Mouse (Mus musculus) forebrain, embryonic 10.5 days (tissue): ENCODE data around the gene Dlx2. TPM values are rescaled to one million over a fixed set of nuclear protein-coding genes. Genes with fewer than 3 reads are reported as not detected.

Experiments
- DNase-seq: peaks from one replicate; pipeline ENCODE4 v3.0.0-alpha.2; 2017; ENCODE audit warnings: low spot score; ENCODE audit errors: extremely low spot score
- H3K27ac ChIP-seq: fragments of 300-500 bp; sonication (generic); 2 replicates; pipeline ENCODE4 v1.5.1; 2016; ENCODE audit warnings: mild to moderate bottlenecking
- H3K27me3 ChIP-seq: fragments of 300-500 bp; sonication (generic); 2 replicates; pipeline ENCODE4 v1.6.1; 2016; ENCODE audit warnings: mild to moderate bottlenecking; ENCODE audit not compliant: poor library complexity, severe bottlenecking
- H3K36me3 ChIP-seq: fragments of 300-500 bp; sonication (generic); replicated peaks from 2 replicates; pipeline ENCODE4 v1.6.1; 2016; ENCODE audit warnings: mild to moderate bottlenecking, moderate library complexity
- H3K4me1 ChIP-seq: fragments of 300-500 bp; sonication (generic); 2 replicates; pipeline ENCODE4 v1.6.1; 2016
- H3K4me3 ChIP-seq: fragments of 300-500 bp; sonication (generic); 2 replicates; pipeline ENCODE4 v1.5.1; 2016; ENCODE audit warnings: mild to moderate bottlenecking, moderate library complexity
- H3K9me3 ChIP-seq: fragments of 300-500 bp; sonication (generic); 2 replicates; pipeline ENCODE4 v1.6.1; 2016; ENCODE audit warnings: mild to moderate bottlenecking, moderate library complexity
- WGBS: fragments of 180-500 bp; shearing (Covaris S2); methylation state at CpG from one replicate; pipeline ENCODE4 v1.1.7; 2016; 5-methylcytosine and 5-hydroxymethylcytosine counted together
- polyA plus RNA-seq: library from polyadenylated mRNA; unstranded; fragments of >200 nt; fragmentation: Nextera tagmentation; extraction: Ambion mirVana; gene quantifications from 2 replicates; pipeline ENCODE4 v1.2.1, GENCODE M21; 2016

Dlx2 gene
- polyA plus RNA-seq, 1 experiment from 2014 or later, result 15.5 TPM

- no peaks in the 10 kb centered on the region for H3K36me3 ChIP-seq
- peaks cover 61% of the 10 kb centered on the region for H3K4me1 ChIP-seq
- 8% methylated on average over 5 of the region's 5 CpGs for WGBS
- H3K9me3 ChIP-seq, result no peaks in the 10 kb centered on the region
- H3K4me3 ChIP-seq, result peak overlapping the region; percentile 60; the same call in 1 of the 2 replicates
- DNase-seq, result no peak
- peaks cover 100% of the 10 kb centered on the region for H3K27me3 ChIP-seq
- peak overlapping the region; percentile 58; the same call in 1 of the 2 replicates for H3K27ac ChIP-seq
These were observed 13.5 kb downstream of the Dlx2 start for GRCm38 (mm10) chr2:71533094-71533493.

- WGBS, result 1% methylated on average over 43 of the region's 43 CpGs
These were observed 14.3 kb downstream of the Dlx2 start for GRCm38 (mm10) chr2:71531990-71532970.

DNA sequence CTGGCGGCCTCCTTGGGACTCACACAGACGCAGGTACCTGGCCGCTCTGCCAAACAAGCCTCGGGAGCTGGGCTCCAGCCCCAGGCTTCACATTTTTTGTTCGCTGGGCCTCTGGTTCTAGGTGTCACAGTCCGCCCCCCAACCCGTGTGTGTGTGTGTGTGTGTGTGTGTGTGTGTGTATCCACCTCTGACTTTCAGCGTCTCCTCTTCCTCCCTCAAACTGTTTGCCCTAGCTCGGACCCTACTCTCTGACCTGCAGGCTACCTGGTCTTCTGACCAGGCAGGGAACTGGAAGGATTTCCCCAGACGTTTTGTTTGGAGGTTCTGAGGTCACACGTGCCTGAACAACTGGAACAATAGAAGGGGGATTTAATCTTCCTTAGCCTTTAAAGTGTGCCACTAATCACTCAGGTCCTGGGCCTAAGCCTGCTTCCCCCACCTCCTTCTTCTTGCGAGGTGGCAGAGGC lies 15.4 kb downstream of the Dlx2 start:
- Histone ChIP-seq H3K4me1 (peaks cover 69% of the 10 kb centered on the region), H3K4me3 (peak overlapping the region; percentile 60), H3K27me3 (peaks cover 100% of the 10 kb centered on the region), H3K27ac (peak overlapping the region; percentile 83; the same call in 1 of the 2 replicates), H3K36me3 (no peaks in the 10 kb centered on the region), H3K9me3 (no peaks in the 10 kb centered on the region)
- DNase-seq, result no peak
- WGBS, result 2% methylated on average over 12 of the region's 12 CpGs

More at GRCm38 (mm10) chr2:71531990-71532970, 14.3 kb downstream of the Dlx2 start:
- Histone ChIP-seq H3K27me3 (peaks cover 100% of the 10 kb centered on the region), H3K27ac (peak overlapping the region; percentile 58; the same call in 1 of the 2 replicates), H3K36me3 (no peaks in the 10 kb centered on the region), H3K9me3 (no peaks in the 10 kb centered on the region), H3K4me3 (peak overlapping the region; percentile 60), H3K4me1 (peaks cover 65% of the 10 kb centered on the region)
- DNase-seq, result no peak

DNA sequence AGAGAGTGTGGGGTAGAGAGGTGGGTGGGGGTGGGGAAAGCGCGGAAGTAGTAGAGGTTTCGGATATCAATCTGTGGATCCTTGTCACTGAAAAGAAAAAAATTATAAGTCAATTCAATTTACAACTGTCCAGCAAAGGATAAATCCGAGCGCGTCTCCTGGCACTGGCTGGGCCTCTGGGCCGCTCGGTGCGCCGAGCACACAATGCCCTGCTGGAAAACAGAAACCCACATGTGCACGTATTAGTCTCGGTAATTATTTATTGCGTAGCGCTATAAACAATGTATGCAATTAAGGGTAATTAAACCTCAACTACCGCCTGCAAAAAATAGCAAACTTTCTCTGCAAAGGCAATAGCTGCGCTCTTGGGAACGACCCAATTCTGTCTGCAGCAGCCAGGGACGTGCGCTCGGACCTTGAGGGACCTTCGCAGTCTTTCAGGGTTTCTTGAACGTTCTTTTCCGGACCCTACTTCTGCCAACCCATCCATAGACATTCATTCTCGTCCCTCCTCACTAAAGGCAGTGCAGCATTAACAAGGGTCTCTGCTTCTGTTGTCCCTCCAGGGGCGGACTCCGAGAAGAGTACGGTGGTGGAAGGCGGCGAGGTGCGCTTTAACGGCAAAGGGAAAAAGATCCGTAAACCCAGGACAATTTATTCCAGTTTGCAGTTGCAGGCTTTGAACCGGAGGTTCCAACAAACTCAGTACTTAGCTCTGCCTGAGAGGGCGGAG lies 16.0 kb downstream of the Dlx2 start:
- Histone ChIP-seq H3K36me3 (no peaks in the 10 kb centered on the region), H3K4me3 (peak overlapping the region; percentile 60), H3K27ac (peak overlapping the region; percentile 83), H3K9me3 (no peaks in the 10 kb centered on the region), H3K27me3 (peaks cover 100% of the 10 kb centered on the region), H3K4me1 (peaks cover 75% of the 10 kb centered on the region)
- WGBS, result under 1% methylated on average over 34 of the region's 34 CpGs
- no peak for DNase-seq

- DNase-seq, result peak; percentile 88
- Histone ChIP-seq H3K27ac (peak overlapping the region; percentile 83), H3K27me3 (peaks cover 100% of the 10 kb centered on the region), H3K4me3 (peak overlapping the region; percentile 60), H3K9me3 (no peaks in the 10 kb centered on the region), H3K36me3 (no peaks in the 10 kb centered on the region), H3K4me1 (peaks cover 79% of the 10 kb centered on the region)
- under 1% methylated on average over 60 of the region's 60 CpGs for WGBS
These were observed 16.8 kb downstream of the Dlx2 start for GRCm38 (mm10) chr2:71529511-71530351.

- DNase-seq, result no peak
- no peaks in the 10 kb centered on the region for H3K36me3 ChIP-seq
- under 1% methylated on average over 57 of the region's 57 CpGs for WGBS
- peak overlapping the region; percentile 83 for H3K27ac ChIP-seq
- H3K27me3 ChIP-seq, result peaks cover 100% of the 10 kb centered on the region
- H3K9me3 ChIP-seq, result no peaks in the 10 kb centered on the region
- H3K4me1 ChIP-seq, result peaks cover 76% of the 10 kb centered on the region
- peak overlapping the region; percentile 60 for H3K4me3 ChIP-seq
These were observed 17.6 kb downstream of the Dlx2 start for GRCm38 (mm10) chr2:71528714-71529510.

- WGBS, result under 1% methylated on average over 26 of the region's 26 CpGs
- Histone ChIP-seq H3K36me3 (no peaks in the 10 kb centered on the region), H3K4me3 (peak within 1 kb of the TSS; percentile 60), H3K4me1 (peaks cover 83% of the 10 kb centered on the region), H3K27me3 (peaks cover 100% of the 10 kb centered on the region), H3K27ac (peak within 1 kb of the TSS; percentile 83), H3K9me3 (no peaks in the 10 kb centered on the region)
- no peak for DNase-seq
These were observed 18.4 kb downstream of the Dlx2 start, which contains the start of gene Dlx1 for GRCm38 (mm10) chr2:71528014-71528713. Dlx1 (plus strand) TSS chr2:71528113.

DNA sequence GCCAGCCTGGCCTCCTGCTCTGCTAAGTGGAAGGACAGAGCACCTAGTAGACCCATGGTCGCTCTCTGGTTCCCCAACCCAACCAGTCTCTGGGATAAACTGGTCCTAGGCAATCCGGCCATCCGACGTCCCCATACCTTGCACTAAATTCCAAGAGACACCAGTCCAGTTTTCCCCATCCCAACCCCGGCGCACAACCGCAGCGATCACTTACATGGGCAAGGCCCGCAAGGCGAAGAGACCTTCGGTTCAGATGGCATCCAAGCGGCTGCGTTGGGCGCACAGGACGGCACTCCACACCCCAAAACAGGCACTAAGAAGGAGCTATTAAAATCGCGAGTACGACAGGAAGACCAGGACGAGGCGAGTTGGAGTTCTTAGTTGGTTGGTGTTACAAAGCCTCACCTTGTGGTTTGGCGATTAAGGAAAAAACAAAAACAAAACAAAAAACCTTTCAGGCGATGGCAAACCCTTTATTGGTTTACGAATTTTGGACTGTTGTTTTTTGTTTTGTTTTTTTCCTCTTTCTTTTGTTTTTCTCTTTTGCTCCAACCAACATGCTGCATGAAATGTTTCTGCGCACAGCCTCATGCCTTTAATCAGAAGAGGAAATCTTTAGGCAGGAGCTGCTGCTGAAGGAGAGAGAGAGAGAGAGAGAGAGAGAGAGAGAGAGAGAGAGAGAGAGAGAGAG lies 19.1 kb downstream of the Dlx2 start:
- peaks cover 82% of the 10 kb centered on the region for H3K4me1 ChIP-seq
- H3K4me3 ChIP-seq, result peak overlapping the region; percentile 60
- 2% methylated on average over 24 of the region's 24 CpGs for WGBS

DNA sequence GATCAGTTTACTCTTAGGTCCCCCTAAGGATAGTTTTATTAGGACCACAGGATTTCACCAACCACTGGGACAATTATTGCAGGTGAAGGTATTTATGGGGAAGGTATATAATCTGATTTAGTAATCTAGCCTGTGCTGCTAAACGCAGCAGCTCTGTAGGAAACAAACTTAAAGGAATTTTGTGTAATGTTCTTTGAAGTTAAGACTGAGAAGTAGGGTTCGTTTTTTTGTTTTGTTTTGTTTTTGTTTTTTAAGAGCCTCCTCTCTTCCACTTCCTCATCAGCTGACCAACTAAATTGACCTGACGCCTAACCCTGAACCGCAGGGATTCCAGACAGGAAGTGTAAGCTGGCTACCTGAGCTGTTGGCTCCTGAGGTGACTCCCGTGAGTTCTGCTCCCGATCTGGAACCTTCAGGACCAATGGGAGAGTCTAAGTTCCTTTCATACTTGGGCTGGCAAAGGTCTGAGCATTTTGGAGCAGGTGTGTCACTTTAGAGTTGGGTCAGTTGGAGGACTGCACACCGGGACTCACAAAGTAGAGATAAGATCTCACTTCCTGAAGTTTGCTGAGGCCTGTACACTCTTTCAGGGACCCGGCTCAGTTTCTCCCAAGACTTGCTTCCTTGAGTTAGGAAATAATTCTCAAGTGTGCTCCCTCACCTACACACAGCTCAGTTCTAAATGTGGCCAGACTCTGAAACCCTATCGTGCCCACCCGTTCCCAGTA lies 19.8 kb downstream of the Dlx2 start:
- peak overlapping the region; percentile 60; the same call in 1 of the 2 replicates for H3K4me3 ChIP-seq
- H3K27me3 ChIP-seq, result peaks cover 100% of the 10 kb centered on the region
- H3K4me1 ChIP-seq, result peaks cover 75% of the 10 kb centered on the region
- H3K36me3 ChIP-seq, result no peaks in the 10 kb centered on the region
- no peak for DNase-seq
- H3K27ac ChIP-seq, result 0 out of 2 replicates have a peak overlapping the region, but pooled peaks have one; percentile 40
- H3K9me3 ChIP-seq, result no peaks in the 10 kb centered on the region
- 3% methylated on average over 10 of the region's 10 CpGs for WGBS

More for the DNA sequence above, 19.1 kb downstream of the Dlx2 start:
- no peaks in the 10 kb centered on the region for H3K36me3 ChIP-seq
- peaks cover 100% of the 10 kb centered on the region for H3K27me3 ChIP-seq
- no peak for DNase-seq
- no peaks in the 10 kb centered on the region for H3K9me3 ChIP-seq
- peak overlapping the region; percentile 40; the same call in 1 of the 2 replicates for H3K27ac ChIP-seq

DNA sequence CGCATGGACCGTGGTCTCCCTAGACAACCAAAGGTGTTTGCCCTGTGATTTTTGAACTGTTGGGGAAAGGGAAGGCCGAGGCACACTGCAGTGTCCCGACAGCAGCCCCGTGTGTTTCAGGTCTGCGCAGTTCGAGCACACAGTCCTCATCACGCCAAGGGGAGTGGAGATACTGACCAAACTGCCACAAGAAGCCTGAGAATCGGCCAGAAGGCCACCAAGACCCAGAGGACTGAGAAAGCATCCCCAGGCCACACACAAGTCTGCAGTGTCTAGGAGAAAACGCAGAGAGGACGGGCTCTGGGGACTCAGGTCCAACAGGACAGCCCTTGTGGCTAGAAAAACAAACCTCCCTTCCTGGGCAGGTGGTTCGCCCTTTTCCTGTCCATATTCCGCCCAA lies 21.8 kb downstream of the Dlx2 start:
- peaks cover 100% of the 10 kb centered on the region for H3K27me3 ChIP-seq
- H3K4me1 ChIP-seq, result peaks cover 59% of the 10 kb centered on the region
- WGBS, result 19% methylated on average over 13 of the region's 13 CpGs
- no peak for DNase-seq
- no peaks in the 10 kb centered on the region for H3K9me3 ChIP-seq
- no peak overlapping the region; the same call in 1 of the 2 replicates for H3K4me3 ChIP-seq
- no peaks in the 10 kb centered on the region for H3K36me3 ChIP-seq
- no peak overlapping the region for H3K27ac ChIP-seq
